Mouse (Mus musculus): Measurements from ENCODE around the gene Slc4a5.

DNA sequence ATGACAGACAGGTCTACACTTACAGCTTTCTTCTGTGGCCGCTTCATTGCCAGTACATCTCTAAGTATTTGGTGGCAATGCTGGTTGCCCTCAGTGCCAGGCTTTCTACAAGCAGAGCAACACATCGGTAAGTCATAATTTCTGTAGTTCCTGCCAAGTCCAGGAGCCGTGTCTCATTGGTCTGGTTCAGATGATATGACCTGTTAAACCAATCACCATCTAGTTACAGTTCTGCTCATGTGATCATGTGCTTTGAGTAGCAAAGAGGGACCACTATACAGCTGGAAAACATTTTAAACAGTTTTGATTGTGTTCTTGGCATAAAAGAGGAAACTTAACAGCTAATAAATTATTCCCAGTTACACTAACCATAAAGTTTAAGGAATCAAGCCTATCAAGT lies 128.3 kb downstream of the Slc4a5 start:
- TF ChIP-seq ZC3H11A (IDR thresholded peaks at IDR 0.05; ENCODE audit: borderline replicate concordance, low read depth, low read length), result no peak
- no peak for TF ChIP-seq HCFC1 (IDR thresholded peaks at IDR 0.05; ENCODE audit: borderline replicate concordance, insufficient read depth, low read length)
- TF ChIP-seq CHD2 (IDR thresholded peaks at IDR 0.05; ENCODE audit: low read depth, low read length), result no peak

All from ES-E14 (cell line).